Mouse (Mus musculus): Measurements from ENCODE around the gene Cmtm3. TPM values are rescaled to one million over a fixed set of nuclear protein-coding genes. Genes with fewer than 3 reads are reported as not detected.

The Cmtm3 gene
- polyA plus RNA-seq, 2 experiments from 2014 or later = 17.4 to 22.8 TPM

DNA sequence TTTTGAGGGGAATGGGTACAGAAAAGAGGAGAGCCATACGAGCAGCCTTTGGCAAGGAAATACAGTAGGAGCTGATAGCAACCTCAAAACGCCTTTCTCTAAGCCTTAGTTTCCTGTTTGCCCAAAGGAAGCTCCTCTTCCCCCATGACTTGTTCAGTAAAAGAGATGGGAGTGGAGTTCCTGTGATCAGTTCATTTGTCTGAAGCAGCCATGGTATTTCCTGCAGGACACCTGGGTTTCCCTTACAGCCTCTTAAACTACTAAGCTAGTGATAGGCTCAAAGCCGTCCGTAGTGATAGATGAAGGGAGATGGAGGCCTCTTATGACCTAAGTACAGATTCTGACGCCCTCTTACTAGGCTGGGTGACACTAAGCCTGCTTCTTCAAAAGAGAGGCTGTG is 3.2 kb downstream of the Cmtm3 start:
- no peak for ATAC-seq

DNA sequence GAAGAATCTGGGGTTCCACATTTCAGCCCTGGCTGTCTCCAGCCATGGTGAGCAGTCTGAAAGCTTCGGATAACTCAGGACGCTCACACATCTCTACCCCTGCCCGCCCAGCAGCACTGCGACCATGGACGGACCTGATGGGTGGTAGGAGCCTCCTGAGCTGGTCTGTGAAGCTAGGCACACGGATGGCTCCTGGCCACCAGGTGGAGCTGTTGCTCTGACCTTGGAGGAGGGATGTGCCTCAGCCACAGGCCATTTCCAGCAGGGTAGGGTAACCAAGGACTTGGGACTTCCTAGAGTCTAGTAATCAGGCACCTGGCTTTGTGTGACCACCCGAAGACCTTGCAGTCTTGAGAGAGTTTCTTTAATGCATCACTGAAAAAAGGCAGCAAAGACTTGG is 4.7 kb downstream of the Cmtm3 start:
- peak; percentile 60 for ATAC-seq

- no peak for ATAC-seq
These were observed 5.4 kb downstream of the Cmtm3 start for GRCm38 (mm10) chr8:104344622-104345021.

- ATAC-seq = no peak
These were observed 7.5 kb downstream of the Cmtm3 start for GRCm38 (mm10) chr8:104346706-104347105.

DNA sequence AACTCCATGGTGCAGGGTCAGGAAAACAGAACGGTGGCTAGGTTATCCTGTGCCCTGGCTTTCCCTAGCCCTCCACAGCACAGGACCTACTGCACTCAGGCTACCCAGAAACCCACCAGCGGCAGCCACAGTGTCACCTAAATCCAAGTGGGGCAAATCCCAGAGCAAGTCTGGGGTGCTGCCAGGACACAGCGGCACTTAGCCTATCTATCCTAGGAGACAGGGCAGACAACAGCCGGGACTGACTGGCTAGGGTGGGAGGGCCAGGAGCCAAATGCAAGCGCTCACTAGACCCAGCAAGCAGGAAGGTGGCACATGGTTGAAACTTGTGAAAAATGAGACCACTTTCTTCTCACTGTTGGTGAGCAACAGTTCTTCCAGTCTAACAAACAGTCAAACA is 9.8 kb downstream of the Cmtm3 start:
- ATAC-seq = no peak

DNA sequence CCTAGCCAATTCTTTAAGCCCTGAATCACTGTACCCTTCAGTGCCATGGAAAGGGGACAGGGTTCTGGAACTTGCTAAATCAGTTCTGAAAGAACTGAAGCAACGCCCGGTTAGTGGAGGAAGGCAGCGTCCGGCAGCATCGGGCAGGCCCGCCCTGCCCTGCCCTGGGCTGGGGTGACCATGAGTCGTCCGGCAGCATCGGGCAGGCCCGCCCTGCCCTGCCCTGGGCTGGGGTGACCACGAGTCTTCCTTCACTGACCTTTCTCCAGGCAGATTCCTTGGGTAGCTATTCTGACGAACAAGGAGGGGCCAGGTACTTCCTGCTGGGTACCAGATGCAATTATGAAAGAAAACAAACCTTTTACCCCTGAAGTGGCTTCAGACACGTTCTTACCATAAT is 10.8 kb downstream of the Cmtm3 start:
- no peak for ATAC-seq

DNA sequence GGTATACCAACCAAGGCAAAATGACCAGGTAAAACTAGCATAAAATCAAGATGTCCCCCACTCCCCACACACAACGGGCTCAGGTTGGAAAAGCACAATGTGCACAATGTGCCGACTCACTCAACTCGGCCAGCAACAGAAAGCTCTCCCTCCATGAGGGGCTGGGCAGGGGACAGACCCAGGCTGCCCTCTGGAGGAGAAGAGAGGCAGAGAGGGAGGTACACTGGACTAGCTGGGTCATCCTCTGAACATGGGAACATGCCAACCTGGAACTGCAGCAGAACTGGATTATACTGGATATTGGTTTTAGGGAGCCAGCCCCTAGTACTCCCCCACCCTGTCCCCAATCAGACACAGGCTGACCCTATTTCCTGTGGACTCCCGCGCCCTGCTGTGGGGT is 14.0 kb downstream of the Cmtm3 start:
- no peak for ATAC-seq

DNA sequence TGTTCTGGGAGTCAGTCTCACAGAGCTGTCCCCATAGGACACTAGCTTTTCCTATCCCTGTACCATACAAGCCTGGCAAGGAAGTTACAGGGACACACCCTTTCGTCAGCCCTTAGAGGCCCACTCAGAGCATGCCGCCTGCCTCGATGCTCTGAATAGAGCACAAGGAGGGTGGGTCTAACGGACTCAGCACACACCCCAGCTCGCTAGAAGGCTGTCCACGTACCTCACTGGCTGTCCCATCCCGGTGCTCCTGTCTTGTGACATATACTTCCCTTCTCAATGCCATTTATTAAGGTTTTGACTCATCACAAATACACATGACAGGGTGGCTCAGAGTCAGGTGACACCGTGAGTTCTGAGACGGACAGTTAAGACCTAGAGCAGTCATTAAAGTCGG is 15.3 kb downstream of the Cmtm3 start:
- no peak for ATAC-seq

- no peak for ATAC-seq
These were observed 19.4 kb downstream of the Cmtm3 start for GRCm38 (mm10) chr8:104358637-104359036.

DNA sequence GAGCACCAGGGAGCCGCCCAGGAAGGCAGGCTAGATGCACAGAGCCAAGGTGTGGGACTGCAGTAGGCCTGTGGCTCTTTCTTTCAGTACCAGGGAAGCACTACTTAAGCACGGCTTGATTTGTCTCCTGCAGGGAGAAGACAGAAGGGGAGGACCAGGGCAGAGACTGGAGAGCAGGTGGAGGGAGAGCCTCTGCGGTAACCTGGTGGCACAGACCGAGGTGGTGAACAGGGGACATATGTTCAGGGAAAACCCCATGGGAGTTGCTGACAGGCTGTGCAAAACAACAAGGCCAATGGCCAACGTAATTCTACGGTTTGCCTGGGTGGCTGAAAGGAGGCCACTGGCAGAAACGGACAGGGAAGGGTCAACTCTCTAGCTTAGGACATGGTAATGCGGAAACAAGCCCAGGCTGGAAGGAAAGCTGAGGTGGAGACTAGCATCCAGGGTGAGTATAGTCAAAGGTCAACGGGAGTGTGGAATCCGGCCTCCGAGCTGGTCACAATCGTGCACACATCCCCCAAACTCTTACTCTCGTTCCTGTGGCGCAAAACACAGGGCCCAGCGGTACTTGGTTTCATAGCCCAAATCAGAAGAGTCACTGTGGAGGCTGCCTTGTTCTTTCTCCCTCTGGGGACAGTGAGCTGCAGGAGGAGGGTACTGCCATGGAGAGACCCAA is 20.7 kb downstream of the Cmtm3 start:
- no peak for ATAC-seq

DNA sequence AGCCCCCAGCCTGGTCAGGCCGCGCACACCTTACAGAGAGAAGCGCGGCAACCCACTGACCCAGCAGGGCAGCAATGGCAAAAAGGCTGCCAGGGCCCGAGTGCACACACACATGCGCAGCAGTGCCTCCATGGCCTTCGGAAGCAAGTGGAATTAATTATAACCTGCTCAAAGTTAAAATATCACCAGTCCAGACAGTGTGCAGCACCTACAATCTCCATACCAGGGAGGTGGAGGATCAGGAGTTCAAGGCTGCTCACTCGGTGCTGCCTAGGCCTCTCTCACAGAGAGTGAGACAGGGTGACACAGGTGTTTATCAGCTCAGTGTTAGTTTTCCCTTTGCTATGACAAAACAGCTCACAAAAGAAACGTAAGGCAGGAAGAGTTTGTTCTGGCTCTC is 26.5 kb downstream of the Cmtm3 start:
- ATAC-seq = no peak

DNA sequence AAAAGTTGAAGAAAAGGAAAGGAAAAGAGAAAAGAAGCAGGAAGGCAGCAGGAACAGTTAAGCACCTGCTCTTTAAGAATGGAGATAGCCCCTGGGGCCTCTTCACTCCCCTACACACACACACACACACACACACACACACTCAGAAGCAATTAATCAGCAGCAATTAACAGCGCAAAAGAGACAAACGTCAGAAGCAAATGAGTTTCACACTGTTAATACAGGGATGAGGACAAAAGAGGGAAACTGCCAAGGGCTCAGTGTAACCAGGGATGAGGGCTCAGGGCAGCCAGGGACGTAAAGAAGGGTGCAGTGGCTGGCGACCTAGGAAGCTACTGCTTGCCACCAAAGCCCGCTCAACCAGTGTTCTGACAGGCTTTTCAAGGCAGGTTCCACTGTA is 28.2 kb downstream of the Cmtm3 start:
- no peak for ATAC-seq

- no peak for ATAC-seq
These were observed 30.4 kb downstream of the Cmtm3 start for GRCm38 (mm10) chr8:104369591-104369990.

DNA sequence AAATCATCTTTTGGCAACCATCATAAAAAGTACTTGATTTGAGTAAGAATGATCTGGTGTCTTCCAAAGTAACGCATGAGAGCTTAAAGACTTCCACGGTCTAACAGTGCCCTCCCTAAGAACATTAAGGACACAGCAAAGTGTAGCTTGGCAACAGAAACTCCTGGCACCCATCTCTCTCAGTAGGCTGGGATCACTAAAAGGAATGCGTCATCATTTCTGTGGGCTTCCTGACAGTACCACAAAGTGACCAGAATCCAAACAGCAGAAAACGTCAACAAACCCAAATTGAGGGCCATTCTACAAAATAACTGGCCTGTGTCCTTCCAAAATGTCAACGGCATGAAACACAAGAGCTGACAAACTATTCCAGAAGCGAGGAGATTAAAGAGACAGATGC is 30.9 kb downstream of the Cmtm3 start:
- ATAC-seq = no peak

DNA sequence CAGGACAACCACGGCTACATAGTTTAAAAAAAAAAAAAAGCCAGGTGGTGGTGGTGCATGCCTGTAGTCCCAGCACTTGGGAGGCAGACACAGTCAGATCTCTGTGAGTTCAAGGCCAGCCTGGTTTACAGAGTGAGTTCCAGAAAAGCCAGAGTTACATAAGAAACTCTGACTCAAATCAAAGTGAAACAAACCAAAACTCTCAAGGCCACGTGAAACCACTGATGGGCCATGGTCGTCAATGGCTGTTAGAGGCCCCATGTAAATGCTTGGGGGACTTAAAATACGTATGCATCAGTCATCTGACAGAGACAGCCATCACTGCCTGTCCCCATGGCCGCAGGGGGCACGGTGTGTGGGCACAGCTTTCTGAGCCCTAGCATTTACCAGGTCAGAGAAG is 31.9 kb downstream of the Cmtm3 start:
- no peak for ATAC-seq

- no peak for ATAC-seq
These were observed 34.6 kb downstream of the Cmtm3 start for GRCm38 (mm10) chr8:104373779-104374178.

DNA sequence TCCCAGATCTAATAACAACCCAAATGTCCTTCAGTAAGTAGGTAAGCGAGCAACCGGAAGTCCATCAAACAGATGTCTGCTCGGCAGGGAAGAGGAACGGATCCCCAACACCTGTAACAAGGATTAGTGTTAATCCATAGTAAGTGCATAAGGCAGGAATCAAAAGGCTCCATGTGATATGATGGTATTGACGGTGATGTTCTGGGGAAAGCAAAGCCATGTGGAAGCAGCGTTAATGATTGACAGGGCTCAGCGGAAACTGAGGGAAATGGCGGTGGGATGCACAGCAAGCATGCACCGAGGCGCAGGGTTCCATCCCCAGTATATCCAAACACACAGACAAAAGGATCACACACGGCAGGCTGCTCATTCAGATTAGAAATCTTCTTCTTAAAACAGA is 35.1 kb downstream of the Cmtm3 start:
- no peak for ATAC-seq

DNA sequence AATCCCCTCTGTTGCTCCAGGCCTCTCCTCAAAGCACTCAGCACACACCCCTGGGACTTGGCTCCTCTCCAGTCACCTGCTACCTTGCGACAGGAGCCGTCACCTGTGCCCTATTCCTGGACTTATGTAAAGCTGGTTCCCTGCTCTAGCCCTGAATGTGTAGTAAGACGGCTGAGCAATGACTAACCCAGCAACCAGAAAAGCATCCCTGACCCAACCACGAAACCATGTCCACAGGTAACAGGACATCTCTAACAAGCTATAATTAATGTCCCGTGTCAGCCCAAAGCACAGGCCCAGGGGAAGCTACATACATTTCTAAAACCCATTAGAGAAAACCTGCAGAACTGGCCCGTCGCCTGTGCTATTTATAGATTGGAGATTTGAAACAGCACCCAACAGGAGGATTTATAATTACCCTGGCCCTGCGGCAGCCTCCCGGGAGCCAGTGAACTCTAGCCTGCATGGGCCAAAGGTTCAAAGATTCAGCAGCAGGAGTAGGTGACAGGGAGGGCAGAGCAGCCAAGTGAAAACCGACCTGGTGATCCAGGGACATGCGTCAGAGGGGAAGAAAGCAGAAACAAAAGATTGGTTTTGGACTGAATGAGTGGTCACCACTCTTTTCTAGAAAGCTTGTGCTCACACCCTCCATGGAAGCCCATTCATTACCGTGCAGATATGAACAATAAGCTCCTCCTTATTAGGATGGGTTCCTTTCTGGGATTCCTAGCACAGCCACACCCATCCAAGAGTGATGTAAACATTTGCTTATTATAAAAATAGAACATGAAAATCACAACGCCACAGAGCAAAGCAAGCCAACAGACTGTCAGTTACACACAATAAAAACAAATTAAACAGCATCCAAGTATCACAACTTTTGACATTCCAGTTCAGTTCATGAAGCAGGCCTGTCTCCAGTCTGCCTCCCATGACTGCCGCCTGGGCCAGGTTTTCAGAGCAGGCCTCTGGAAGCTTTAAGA is 35.9 kb downstream of the Cmtm3 start:
- ATAC-seq = no peak

DNA sequence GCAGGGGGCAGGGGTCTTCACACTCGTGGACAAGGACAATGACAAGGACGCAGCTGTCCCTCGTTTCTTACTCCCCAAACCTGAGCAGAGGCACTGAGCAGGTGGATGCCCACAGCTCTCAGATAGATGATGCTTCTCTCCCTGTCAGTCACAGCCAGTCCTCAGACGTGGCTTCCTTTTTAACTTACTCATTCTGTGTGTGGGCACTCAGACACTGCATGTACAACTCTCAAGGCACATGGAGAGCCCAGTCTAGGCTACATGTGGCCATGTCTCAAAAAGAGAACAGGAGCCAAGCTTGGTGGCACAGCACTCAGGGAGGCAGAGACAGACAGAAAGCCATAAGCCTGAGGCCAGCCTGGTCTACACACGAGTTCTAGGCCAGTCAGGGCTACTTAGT is 36.7 kb downstream of the Cmtm3 start:
- ATAC-seq = no peak

- no peak for ATAC-seq
These were observed 37.5 kb downstream of the Cmtm3 start for GRCm38 (mm10) chr8:104376669-104377068.

DNA sequence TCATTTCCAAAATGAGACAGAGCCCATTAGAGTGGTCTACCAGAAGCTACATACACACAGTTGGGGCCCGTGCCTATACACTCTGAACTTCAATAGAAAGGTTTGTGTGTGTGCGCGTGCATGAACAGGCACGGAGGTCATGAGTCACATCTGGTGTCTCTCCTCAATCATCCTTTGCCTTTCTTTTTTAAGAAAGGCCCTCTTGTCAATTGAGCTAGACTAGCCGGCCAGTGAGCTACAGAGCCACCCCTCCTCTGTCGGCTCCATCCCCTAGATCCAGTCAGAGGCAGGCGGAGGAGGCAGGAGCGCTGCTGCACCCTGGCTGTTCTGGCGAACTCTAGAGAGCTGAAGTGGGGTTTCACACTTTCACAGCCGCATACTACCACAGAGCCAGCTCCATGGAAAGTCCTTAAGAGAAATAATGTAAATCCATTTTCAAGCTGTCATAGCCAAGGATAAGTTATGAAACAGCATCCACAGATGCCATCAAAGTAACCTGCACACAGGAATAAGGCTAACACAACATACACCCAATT is 40.2 kb downstream of the Cmtm3 start:
- ATAC-seq = no peak

- ATAC-seq = no peak
These were observed 41.1 kb downstream of the Cmtm3 start for GRCm38 (mm10) chr8:104380269-104380668.

DNA sequence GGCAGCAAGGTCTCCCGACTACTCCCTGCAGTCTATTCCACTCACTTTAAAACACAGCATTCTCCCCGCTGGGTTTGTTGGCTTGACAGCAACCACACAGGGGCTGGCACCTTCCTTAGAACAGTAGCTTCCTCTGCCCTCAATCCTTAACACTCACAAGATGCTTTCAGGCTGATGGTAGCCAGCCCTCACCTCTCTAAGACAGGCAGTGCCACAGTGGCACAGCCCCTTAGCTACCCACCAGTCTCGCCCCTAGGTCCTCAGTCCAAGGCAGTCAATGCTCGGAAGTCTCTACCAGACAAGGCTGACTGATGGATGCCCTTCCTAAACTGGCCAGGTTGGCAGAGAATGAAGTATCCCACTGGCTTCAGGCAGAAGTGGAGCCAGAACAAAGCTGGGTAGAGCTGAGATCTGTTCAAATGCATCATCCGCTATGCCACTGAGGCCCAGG is 41.8 kb downstream of the Cmtm3 start:
- ATAC-seq = no peak

GRCm38 (mm10) chr8:104383296-104383695 is 44.1 kb downstream of the Cmtm3 start:
- ATAC-seq = no peak
